Mouse (Mus musculus) stomach, postnatal 0 days (tissue): ENCODE measurements around the gene Echdc1.

Source experiments
- CTCF ChIP-seq: IDR thresholded peaks from 2 replicates; pipeline ENCODE4 v1.5.1; 2016; ENCODE audit warnings: antibody characterized with exemption, low read depth, mild to moderate bottlenecking, moderate library complexity
- EP300 ChIP-seq: optimal IDR thresholded peaks from 2 replicates; pipeline ENCODE3; 2016; ENCODE audit warnings: antibody characterized with exemption

DNA sequence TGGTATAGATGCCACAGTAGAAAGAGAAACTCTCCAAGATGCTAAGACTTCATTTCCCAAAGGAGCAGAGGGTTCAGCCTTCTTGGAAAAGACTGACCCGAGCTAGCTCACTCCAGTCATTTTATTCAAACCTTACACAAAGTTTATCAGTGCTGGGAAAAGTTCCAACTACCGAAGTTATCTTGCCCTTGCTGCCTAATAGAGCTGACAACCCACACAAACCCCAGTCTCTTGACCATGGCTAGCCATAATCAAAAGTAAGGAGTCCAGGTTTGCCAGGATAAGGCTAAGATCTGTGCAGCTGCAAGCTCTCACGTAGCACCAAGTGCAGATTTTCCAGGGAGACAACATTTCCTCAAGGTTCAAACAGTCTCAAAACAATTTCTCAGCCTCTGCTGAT is 39.6 kb downstream of the Echdc1 start:
- TF ChIP-seq EP300, result no peak
- TF ChIP-seq CTCF, result no peak
